In the genomic region with DNA sequence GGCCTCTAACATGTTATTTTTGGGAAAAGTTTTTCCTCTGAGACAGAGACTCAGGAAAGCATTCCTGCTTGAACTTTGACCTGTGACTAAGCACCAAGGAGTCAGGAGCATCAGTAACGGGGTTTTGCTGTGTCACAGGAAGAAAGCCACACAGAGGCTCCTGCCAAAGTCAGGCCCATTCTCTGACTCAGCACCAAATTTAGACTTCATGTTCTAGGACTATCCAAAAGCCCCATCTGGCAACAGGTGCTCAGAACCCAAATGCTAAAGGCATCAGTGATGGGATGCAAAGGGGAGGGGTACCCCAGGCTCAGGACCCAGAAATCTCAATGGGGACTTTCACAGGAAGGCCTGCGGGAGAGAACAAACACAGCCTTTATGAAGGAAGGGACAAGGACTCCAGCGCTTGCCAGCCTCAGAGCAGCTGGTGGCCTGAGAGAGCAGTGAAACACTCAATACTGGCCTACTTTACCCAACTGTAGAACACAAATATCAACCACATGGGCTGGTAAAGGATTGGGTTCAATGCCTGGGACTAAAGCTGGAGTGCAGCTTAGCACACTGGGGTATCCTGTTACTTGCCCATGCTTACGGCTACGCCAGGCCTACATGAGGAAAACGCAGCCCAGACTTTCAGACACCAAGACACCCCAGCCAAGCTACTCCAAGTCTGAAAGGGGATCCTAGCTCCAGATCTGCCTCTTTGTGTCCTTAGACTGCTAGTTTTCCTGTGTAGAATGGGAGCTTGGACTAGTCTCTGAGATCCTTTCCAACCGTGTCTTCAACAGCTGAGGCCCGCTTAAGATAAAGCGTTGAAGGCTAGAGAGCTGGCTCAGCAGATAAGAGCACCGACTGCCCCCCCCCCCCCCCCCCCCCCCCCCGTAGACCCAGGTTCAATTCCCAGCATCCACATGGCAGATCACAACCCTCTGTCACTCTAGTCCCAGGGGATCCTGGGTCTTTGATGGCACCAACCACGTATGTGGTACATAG, we compare ENCODE assay signal across 10 mouse cellular contexts. TPM values are rescaled to one million over a fixed set of nuclear protein-coding genes. Genes with fewer than 3 reads are reported as not detected.
DNase-seq lines count a peak whose midpoint lies in the region; ATAC-seq and TF ChIP-seq lines count a peak whose summit lies in the region.
"Had no signal": no experiment of that assay in that cellular context is flagged by ENCODE, and none has a peak within 500 bp of the region (broad histone marks: within the 10 kb centered on the region; RNA-seq: fewer than 3 reads in every experiment).

No protein-coding gene starts in this region.

- H3K27me3 ChIP-seq in lung, postnatal 0 days (replicated peaks; ENCODE audit: insufficient read depth, low read length) = no peaks in the 10 kb centered on the region
- H3K27me3 ChIP-seq in limb, embryonic 10.5 days (ENCODE audit: low read depth, poor library complexity, severe bottlenecking) = no peaks in the 10 kb centered on the region

- peaks cover 2% of the 10 kb centered on the region; the same call in 1 of the 2 replicates for H3K4me1 ChIP-seq in lung, postnatal 0 days (ENCODE audit: insufficient read depth, low read depth, low read length)
- peaks cover 37% of the 10 kb centered on the region for H3K4me1 ChIP-seq in limb, embryonic 10.5 days

- ATAC-seq in lung, postnatal 0 days = no peak

- DNase-seq in adrenal gland, adult 2 months = peak; percentile 76
- DNase-seq in adrenal gland, postnatal 10 days = no peak
- peak; percentile 10 for DNase-seq in lung, postnatal 25 days (ENCODE audit: low spot score)
- no peak for DNase-seq in lung, postnatal 0 days (ENCODE audit: low spot score)
- peak; percentile 39 for DNase-seq in gastrocnemius, postnatal 25 days
- no peak for DNase-seq in limb, embryonic 10.5 days (ENCODE audit: low spot score)
- DNase-seq in thymus, adult 18-20 months = no peak
- DNase-seq in spleen, postnatal 36 days (ENCODE audit: low spot score in 2 of 2) = no peak
- DNase-seq: lung, embryonic 14.5 days had no signal

- TF ChIP-seq CTCF in lung, postnatal 0 days (IDR thresholded peaks at IDR 0.05) = no peak

- H3K27ac ChIP-seq in lung, postnatal 0 days (ENCODE audit: low read length) = no peak overlapping the region
- peak overlapping the region; percentile 3; the same call in 1 of the 2 replicates for H3K27ac ChIP-seq in limb, embryonic 10.5 days

- 59% methylated on average over 12 of the region's 12 CpGs for WGBS in lung, postnatal 0 days
- 75% methylated on average over 12 of the region's 12 CpGs for WGBS in limb, embryonic 10.5 days

- no peak for TF ChIP-seq EP300 in lung, postnatal 0 days (IDR thresholded peaks at IDR 0.05)

- no peak overlapping the region for H3K4me3 ChIP-seq in lung, postnatal 0 days (ENCODE audit: low read depth, low read length)
- H3K4me3 ChIP-seq in limb, embryonic 10.5 days = no peak overlapping the region

- H3K9me3 ChIP-seq in lung, postnatal 0 days (ENCODE audit: low read length) = no peaks in the 10 kb centered on the region
- no peaks in the 10 kb centered on the region for H3K9me3 ChIP-seq in limb, embryonic 10.5 days (replicated peaks)

- no peaks in the 10 kb centered on the region for H3K36me3 ChIP-seq in lung, postnatal 0 days (ENCODE audit: insufficient read depth, low read length)
- peaks cover 39% of the 10 kb centered on the region for H3K36me3 ChIP-seq in limb, embryonic 10.5 days

- H3K9ac ChIP-seq in lung, postnatal 0 days (replicated peaks; ENCODE audit: low read depth) = no peak overlapping the region
- H3K9ac ChIP-seq: lung, embryonic 14.5 days had no signal

- H3K4me2 ChIP-seq in lung, postnatal 0 days (replicated peaks; ENCODE audit: low read depth, low read length) = no peak overlapping the region
- H3K4me2 ChIP-seq: lung, embryonic 14.5 days had no signal

RNA-seq across cellular contexts. Expression of gene Dlg5, which starts 12.8 kb away (rescaled TPM):
- 10 to 100 TPM; 44.5 to 48.6 TPM for total RNA-seq in adrenal gland, adult 2 months (2021)
- polyA plus RNA-seq in adrenal gland, adult 2 months (2012; rRNA removed) = 65.2 and 72.1 TPM in 2 replicates
- 10 to 100 TPM; 31.9 to 37.6 TPM for total RNA-seq in adrenal gland, postnatal 10 days (2021)
- 5.7 and 6.0 TPM in 2 replicates for polyA plus RNA-seq in lung, postnatal 0 days (2015; fragmentation: Nextera tagmentation; extraction: Ambion mirVana)
- total RNA-seq in gastrocnemius, postnatal 25 days (2021) = 1 to 10 TPM; 6.7 to 7.0 TPM
- 23.7 and 32.6 TPM in 2 replicates for polyA plus RNA-seq in limb, embryonic 10.5 days (2016; fragmentation: Nextera tagmentation; extraction: Ambion mirVana)
- total RNA-seq: common myeloid progenitor, adult 5-6 weeks had no signal

Comparison
In these comparisons a context has a peak if more than half of its experiments do, and no peak if none do; other contexts are left out.
1. DNase-seq: peak in adrenal gland, adult 2 months (single experiment), lung, postnatal 25 days (single experiment) and gastrocnemius, postnatal 25 days (single experiment); none in adrenal gland, postnatal 10 days (single experiment), lung, postnatal 0 days (single experiment), limb, embryonic 10.5 days (single experiment), thymus, adult 18-20 months (0 of 2) and spleen, postnatal 36 days (0 of 2).
2. RNA of gene Dlg5, which starts 12.8 kb away (total RNA-seq): 44.5 to 48.6 TPM in adrenal gland, adult 2 months and 31.9 to 37.6 TPM in adrenal gland, postnatal 10 days; 6.7 to 7.0 TPM in gastrocnemius, postnatal 25 days; every median in the first group is over 4 times any median in the second.